Mouse (Mus musculus): ENCODE data around the gene Emilin3. TPM values are rescaled to one million over a fixed set of nuclear protein-coding genes. Genes with fewer than 3 reads are reported as not detected.

The Emilin3 gene
- polyA plus RNA-seq, 1 experiment from 2014 or later, result 2.5 TPM

GRCm38 (mm10) chr2:160933890-160934289 lies 21.8 kb upstream of the Emilin3 start:
- Histone ChIP-seq H3K27me3 (ENCODE audit: insufficient read depth, poor library complexity, severe bottlenecking) (peaks cover 20% of the 10 kb centered on the region), H3K27ac (no peak overlapping the region), H3K4me1 (no peaks in the 10 kb centered on the region), H3K36me3 (no peaks in the 10 kb centered on the region), H3K9me3 (no peaks in the 10 kb centered on the region), H3K4me3 (no peak overlapping the region)
- WGBS, result 59% methylated on average over 5 of the region's 5 CpGs
- DNase-seq (ENCODE audit: low spot score), result no peak

GRCm38 (mm10) chr2:160932981-160933380 lies 20.9 kb upstream of the Emilin3 start:
- no peak overlapping the region for H3K4me3 ChIP-seq
- 78% methylated on average over 3 of the region's 3 CpGs for WGBS
- no peak for DNase-seq (ENCODE audit: low spot score)
- no peaks in the 10 kb centered on the region for H3K36me3 ChIP-seq
- no peak overlapping the region for H3K27ac ChIP-seq
- H3K4me1 ChIP-seq, result no peaks in the 10 kb centered on the region
- H3K27me3 ChIP-seq (ENCODE audit: insufficient read depth, poor library complexity, severe bottlenecking), result peaks cover 20% of the 10 kb centered on the region
- no peaks in the 10 kb centered on the region for H3K9me3 ChIP-seq

- Histone ChIP-seq H3K9me3 (no peaks in the 10 kb centered on the region), H3K36me3 (no peaks in the 10 kb centered on the region), H3K27ac (no peak overlapping the region), H3K27me3 (ENCODE audit: insufficient read depth, poor library complexity, severe bottlenecking) (peaks cover 20% of the 10 kb centered on the region), H3K4me1 (no peaks in the 10 kb centered on the region), H3K4me3 (no peak overlapping the region)
- 69% methylated on average over 8 of the region's 8 CpGs for WGBS
- no peak for DNase-seq (ENCODE audit: low spot score)
Measured at GRCm38 (mm10) chr2:160932325-160932724, 20.2 kb upstream of the Emilin3 start.

- H3K4me3 ChIP-seq, result no peak overlapping the region
- H3K27me3 ChIP-seq (ENCODE audit: insufficient read depth, poor library complexity, severe bottlenecking), result peaks cover 15% of the 10 kb centered on the region
- 91% methylated on average over 5 of the region's 5 CpGs for WGBS
- no peak overlapping the region for H3K27ac ChIP-seq
- no peaks in the 10 kb centered on the region for H3K36me3 ChIP-seq
- no peaks in the 10 kb centered on the region for H3K9me3 ChIP-seq
- H3K4me1 ChIP-seq, result no peaks in the 10 kb centered on the region
- DNase-seq (ENCODE audit: low spot score), result no peak
Measured at GRCm38 (mm10) chr2:160931378-160931777, 19.2 kb upstream of the Emilin3 start.

- DNase-seq (ENCODE audit: low spot score), result no peak
- H3K4me1 ChIP-seq, result peaks cover 3% of the 10 kb centered on the region; the same call in 1 of the 2 replicates
- H3K4me3 ChIP-seq, result no peak overlapping the region
- 83% methylated on average over 9 of the region's 9 CpGs for WGBS
- H3K27me3 ChIP-seq (ENCODE audit: insufficient read depth, poor library complexity, severe bottlenecking), result peaks cover 10% of the 10 kb centered on the region; the same call in 1 of the 2 replicates
- no peaks in the 10 kb centered on the region for H3K9me3 ChIP-seq
- no peaks in the 10 kb centered on the region for H3K36me3 ChIP-seq
- no peak overlapping the region for H3K27ac ChIP-seq
Measured at GRCm38 (mm10) chr2:160925203-160925602, 13.1 kb upstream of the Emilin3 start.

- Histone ChIP-seq H3K9me3 (no peaks in the 10 kb centered on the region), H3K27ac (no peak overlapping the region), H3K4me1 (peaks cover 21% of the 10 kb centered on the region), H3K27me3 (ENCODE audit: insufficient read depth, poor library complexity, severe bottlenecking) (peaks cover 16% of the 10 kb centered on the region; the same call in 1 of the 2 replicates), H3K36me3 (no peaks in the 10 kb centered on the region), H3K4me3 (no peak overlapping the region)
- WGBS, result 62% methylated on average over 6 of the region's 7 CpGs
- DNase-seq (ENCODE audit: low spot score), result no peak
Measured at GRCm38 (mm10) chr2:160921285-160921684, 9.2 kb upstream of the Emilin3 start.

- no peak overlapping the region for H3K4me3 ChIP-seq
- no peak for DNase-seq (ENCODE audit: low spot score)
- WGBS, result 80% methylated on average over 2 of the region's 2 CpGs
- peaks cover 40% of the 10 kb centered on the region for H3K27me3 ChIP-seq (ENCODE audit: insufficient read depth, poor library complexity, severe bottlenecking)
- H3K27ac ChIP-seq, result no peak overlapping the region
- no peaks in the 10 kb centered on the region for H3K36me3 ChIP-seq
- H3K9me3 ChIP-seq, result no peaks in the 10 kb centered on the region
- peaks cover 28% of the 10 kb centered on the region for H3K4me1 ChIP-seq
Measured at GRCm38 (mm10) chr2:160918930-160919215, 6.7 kb upstream of the Emilin3 start.

- H3K27me3 ChIP-seq (ENCODE audit: insufficient read depth, poor library complexity, severe bottlenecking), result peaks cover 45% of the 10 kb centered on the region
- no peak overlapping the region for H3K4me3 ChIP-seq
- no peaks in the 10 kb centered on the region for H3K36me3 ChIP-seq
- no peaks in the 10 kb centered on the region for H3K9me3 ChIP-seq
- H3K4me1 ChIP-seq, result peaks cover 28% of the 10 kb centered on the region
- H3K27ac ChIP-seq, result no peak overlapping the region
- no peak for DNase-seq (ENCODE audit: low spot score)
- WGBS, result 53% methylated on average over 8 of the region's 8 CpGs
Measured at GRCm38 (mm10) chr2:160918154-160918929, 6.2 kb upstream of the Emilin3 start.

GRCm38 (mm10) chr2:160917313-160917712 lies 5.2 kb upstream of the Emilin3 start:
- 89% methylated on average over 3 of the region's 3 CpGs for WGBS
- Histone ChIP-seq H3K36me3 (no peaks in the 10 kb centered on the region), H3K9me3 (no peaks in the 10 kb centered on the region), H3K4me1 (peaks cover 32% of the 10 kb centered on the region), H3K27me3 (ENCODE audit: insufficient read depth, poor library complexity, severe bottlenecking) (peaks cover 55% of the 10 kb centered on the region), H3K4me3 (no peak overlapping the region), H3K27ac (no peak overlapping the region)
- no peak for DNase-seq (ENCODE audit: low spot score)

- Histone ChIP-seq H3K27me3 (ENCODE audit: insufficient read depth, poor library complexity, severe bottlenecking) (peaks cover 61% of the 10 kb centered on the region), H3K4me3 (no peak overlapping the region), H3K27ac (no peak overlapping the region), H3K36me3 (no peaks in the 10 kb centered on the region), H3K4me1 (peaks cover 37% of the 10 kb centered on the region), H3K9me3 (no peaks in the 10 kb centered on the region)
- no peak for DNase-seq (ENCODE audit: low spot score)
- 82% methylated on average over 8 of the region's 8 CpGs for WGBS
Measured at GRCm38 (mm10) chr2:160916714-160917113, 4.6 kb upstream of the Emilin3 start.

GRCm38 (mm10) chr2:160915821-160916610 lies 3.9 kb upstream of the Emilin3 start:
- WGBS, result 74% methylated on average over 13 of the region's 13 CpGs
- H3K4me1 ChIP-seq, result peaks cover 40% of the 10 kb centered on the region
- no peak for DNase-seq (ENCODE audit: low spot score)
- no peaks in the 10 kb centered on the region for H3K9me3 ChIP-seq
- H3K27ac ChIP-seq, result no peak overlapping the region
- no peaks in the 10 kb centered on the region for H3K36me3 ChIP-seq
- peaks cover 68% of the 10 kb centered on the region for H3K27me3 ChIP-seq (ENCODE audit: insufficient read depth, poor library complexity, severe bottlenecking)
- H3K4me3 ChIP-seq, result no peak overlapping the region

GRCm38 (mm10) chr2:160914656-160915055 lies 2.5 kb upstream of the Emilin3 start:
- Histone ChIP-seq H3K9me3 (no peaks in the 10 kb centered on the region), H3K27ac (no peak overlapping the region), H3K27me3 (ENCODE audit: insufficient read depth, poor library complexity, severe bottlenecking) (peaks cover 74% of the 10 kb centered on the region), H3K4me1 (peaks cover 40% of the 10 kb centered on the region), H3K36me3 (no peaks in the 10 kb centered on the region), H3K4me3 (no peak overlapping the region)
- 73% methylated on average over 9 of the region's 9 CpGs for WGBS
- DNase-seq (ENCODE audit: low spot score), result no peak

- H3K36me3 ChIP-seq, result no peaks in the 10 kb centered on the region
- 3% methylated on average over 64 of the region's 64 CpGs for WGBS
- no peak for DNase-seq (ENCODE audit: low spot score)
- no peaks in the 10 kb centered on the region for H3K9me3 ChIP-seq
- H3K27ac ChIP-seq, result peak overlapping the region; percentile 83
- H3K27me3 ChIP-seq (ENCODE audit: insufficient read depth, poor library complexity, severe bottlenecking), result peaks cover 99% of the 10 kb centered on the region
- H3K4me1 ChIP-seq, result peaks cover 28% of the 10 kb centered on the region
- H3K4me3 ChIP-seq, result peak overlapping the region; percentile 72
Measured at GRCm38 (mm10) chr2:160911558-160912201, 448 bp downstream of the Emilin3 start.

All from heart, embryonic 10.5 days (tissue).